Mouse (Mus musculus) Patski (cell line): ENCODE results near the gene Lamc2. TPM values are rescaled to one million over a fixed set of nuclear protein-coding genes. Genes with fewer than 3 reads are reported as not detected.
"Not testable (repeated sequence)": the region's sequence is repeated elsewhere in the genome, so short reads cannot be mapped to it uniquely, and the experiment has no call there.

Experiments
- ATAC-seq: fragments of 100-300 bp; one replicate; pipeline ENCODE4 v1.8.0; 2021
- CTCF ChIA-PET: fragments of 350-600 bp; sonication (Branson Sonifier 250); formaldehyde crosslinking; loops from one replicate; lab custom pipeline; 2022; ENCODE audit warnings: inconsistent platforms; lab: Charles Lee
- POLR2A ChIA-PET: fragments of 350-600 bp; sonication (Branson Sonifier 250); formaldehyde crosslinking; loops from one replicate; lab custom pipeline; 2022; ENCODE audit warnings: antibody characterized with exemption, inconsistent platforms; lab: Charles Lee
- DNase-seq: peaks from one replicate; pipeline ENCODE4 v3.0.0-alpha.2; 2011; ENCODE audit warnings: low read depth, low spot score
- H3K27me3 ChIP-seq: fragments of 371-371 bp; one replicate; pipeline ENCODE4 v1.5.1; 2021
- CTCF ChIP-seq: fragments of 100-300 bp; IDR thresholded peaks from one replicate; pipeline ENCODE4 v1.5.1; 2021
- in situ Hi-C: fragments of 300-500 bp; cut with MboI; formaldehyde crosslinking; loops from 3 replicates; pipeline ENCODE4 v1.11.1; 2018; ENCODE audit warnings: low pct_unique_long_range_greater_than_20kb, mixed read lengths
- polyA plus RNA-seq: library from polyadenylated mRNA; unstranded; gene quantifications from one replicate; pipeline ENCODE4 v1.2.3, GENCODE M21; 2021

The Lamc2 gene
- polyA plus RNA-seq, 1 experiment from 2014 or later = 5.6 TPM

- DNase-seq (peak; percentile 97), ATAC-seq (peak; percentile 86)
- POLR2A ChIA-PET = interaction anchor here (0.7 to 1.1 kb wide), 2 partner anchors 26 to 301 kb away, joined by 3 to 5 read pairs; no protein-coding TSS in a partner anchor
- no peaks in the 10 kb centered on the region for H3K27me3 ChIP-seq
- in situ Hi-C loops = loop anchor here (5.0 to 10.0 kb wide), 4 partner anchors 190 to 652 kb away; partner anchors contain the start of genes Rgs16, Rnasel and Smg7
- CTCF ChIA-PET = interaction anchor here (0.9 to 1.5 kb wide), 2 partner anchors 119 to 286 kb away, joined by 3 read pairs; no protein-coding TSS in a partner anchor
- peak; percentile 79 for TF ChIP-seq CTCF
Observed at GRCm38 (mm10) chr1:153092237-153092975, 93.8 kb downstream of the Lamc2 start.

GRCm38 (mm10) chr1:153091438-153092236 is 94.6 kb downstream of the Lamc2 start:
- TF ChIP-seq CTCF = no peak
- DNase-seq (peak; percentile 89), ATAC-seq (peak; percentile 87)
- ChIA-PET CTCF (no interaction called here), POLR2A (interaction anchor here (0.7 to 1.1 kb wide), 2 partner anchors 26 to 300 kb away, joined by 3 to 5 read pairs; no protein-coding TSS in a partner anchor)
- no peaks in the 10 kb centered on the region for H3K27me3 ChIP-seq
- in situ Hi-C loops = loop anchor here (5.0 to 10.0 kb wide), 4 partner anchors 189 to 653 kb away; partner anchors contain the start of genes Rgs16, Rnasel and Smg7

- TF ChIP-seq CTCF = no peak
- ATAC-seq (no peak), DNase-seq (no peak)
- POLR2A ChIA-PET = no interaction called here
- no peaks in the 10 kb centered on the region for H3K27me3 ChIP-seq
- in situ Hi-C loops = loop anchor here (5.0 to 10.0 kb wide), 4 partner anchors 189 to 654 kb away; partner anchors contain the start of genes Rgs16, Rnasel and Smg7
- CTCF ChIA-PET = no interaction called here
Observed at GRCm38 (mm10) chr1:153090807-153091206, 95.4 kb downstream of the Lamc2 start.

- no peaks in the 10 kb centered on the region for H3K27me3 ChIP-seq
- in situ Hi-C loops = loop anchor here (5.0 to 10.0 kb wide), 4 partner anchors 188 to 655 kb away; partner anchors contain the start of genes Rgs16, Rnasel and Smg7
- ATAC-seq (no peak), DNase-seq (no peak)
- ChIA-PET POLR2A (no interaction called here), CTCF (no interaction called here)
- TF ChIP-seq CTCF = no peak
Observed at GRCm38 (mm10) chr1:153090081-153090480, 96.2 kb downstream of the Lamc2 start.

- POLR2A ChIA-PET = no interaction called here
- no peaks in the 10 kb centered on the region for H3K27me3 ChIP-seq
- no peak for ATAC-seq
- DNase-seq = no peak
- in situ Hi-C loops = no loop called here
- CTCF ChIA-PET = no interaction called here
- TF ChIP-seq CTCF = no peak
Observed at GRCm38 (mm10) chr1:153087771-153088170, 98.5 kb downstream of the Lamc2 start.

GRCm38 (mm10) chr1:153085198-153085597 is 101.0 kb downstream of the Lamc2 start:
- DNase-seq (no peak), ATAC-seq (no peak)
- ChIA-PET POLR2A (no interaction called here), CTCF (no interaction called here)
- TF ChIP-seq CTCF = no peak
- in situ Hi-C loops = no loop called here
- no peaks in the 10 kb centered on the region for H3K27me3 ChIP-seq

- CTCF ChIA-PET = interaction anchor here (0.7 to 0.8 kb wide), 2 partner anchors 15 to 44 kb away, joined by 3 read pairs; no protein-coding TSS in a partner anchor
- no peak for TF ChIP-seq CTCF
- DNase-seq (no peak), ATAC-seq (no peak)
- H3K27me3 ChIP-seq = no peaks in the 10 kb centered on the region
- in situ Hi-C loops = no loop called here
- POLR2A ChIA-PET = no interaction called here
Observed at GRCm38 (mm10) chr1:153084191-153084590, 102.1 kb downstream of the Lamc2 start.

GRCm38 (mm10) chr1:153083233-153083632 is 103.0 kb downstream of the Lamc2 start:
- in situ Hi-C loops, CTCF ChIA-PET, POLR2A ChIA-PET, DNase-seq, ATAC-seq, H3K27me3 ChIP-seq: not testable (repeated sequence)

GRCm38 (mm10) chr1:153075955-153076354 is 110.3 kb downstream of the Lamc2 start:
- CTCF ChIA-PET = interaction anchor here (2.1 kb wide), 1 partner anchor 41 kb away, joined by 6 read pairs; no protein-coding TSS in a partner anchor

GRCm38 (mm10) chr1:153075087-153075736 is 111.0 kb downstream of the Lamc2 start:
- in situ Hi-C loops = no loop called here
- no peak for DNase-seq
- ATAC-seq = no peak
- ChIA-PET POLR2A (no interaction called here), CTCF (no interaction called here)
- no peaks in the 10 kb centered on the region for H3K27me3 ChIP-seq
- no peak for TF ChIP-seq CTCF

More at GRCm38 (mm10) chr1:153075955-153076354, 110.3 kb downstream of the Lamc2 start:
- DNase-seq (no peak), ATAC-seq (no peak)
- in situ Hi-C loops = no loop called here
- H3K27me3 ChIP-seq = no peaks in the 10 kb centered on the region
- POLR2A ChIA-PET = interaction anchor here (0.9 to 1.1 kb wide), 2 partner anchors 12 to 23 kb away, joined by 3 read pairs; no protein-coding TSS in a partner anchor
- no peak for TF ChIP-seq CTCF
